Mouse (Mus musculus) gastrocnemius, postnatal 25 days (tissue): ENCODE measurements around the gene Slc12a5. TPM values are rescaled to one million over a fixed set of nuclear protein-coding genes. Genes with fewer than 3 reads are reported as not detected.
A peak's percentile ranks its signal among the peaks of the same experiment; 100 is the strongest.

Experiments
- DNase-seq: peaks from one replicate; pipeline ENCODE4 v3.0.0; 2022
- total RNA-seq, 2 experiments: library from RNA; stranded (reverse); gene quantifications; 1 replicate in 1 of 2; 2 replicates in 1 of 2; pipeline ENCODE4 v1.2.3; 2021

The Slc12a5 gene
- total RNA-seq, 2 experiments from 2014 or later = 0.21 to 0.38 TPM

- DNase-seq = no peak
Measured at GRCm38 (mm10) chr2:164947506-164947905, 13.1 kb upstream of the Slc12a5 start.

GRCm38 (mm10) chr2:164947930-164948329 lies 12.7 kb upstream of the Slc12a5 start:
- DNase-seq = no peak

- no peak for DNase-seq
Measured at GRCm38 (mm10) chr2:164948962-164949361, 11.6 kb upstream of the Slc12a5 start.

GRCm38 (mm10) chr2:164950501-164950900 lies 10.1 kb upstream of the Slc12a5 start:
- DNase-seq = no peak

GRCm38 (mm10) chr2:164951745-164952144 lies 8.9 kb upstream of the Slc12a5 start:
- no peak for DNase-seq

DNA sequence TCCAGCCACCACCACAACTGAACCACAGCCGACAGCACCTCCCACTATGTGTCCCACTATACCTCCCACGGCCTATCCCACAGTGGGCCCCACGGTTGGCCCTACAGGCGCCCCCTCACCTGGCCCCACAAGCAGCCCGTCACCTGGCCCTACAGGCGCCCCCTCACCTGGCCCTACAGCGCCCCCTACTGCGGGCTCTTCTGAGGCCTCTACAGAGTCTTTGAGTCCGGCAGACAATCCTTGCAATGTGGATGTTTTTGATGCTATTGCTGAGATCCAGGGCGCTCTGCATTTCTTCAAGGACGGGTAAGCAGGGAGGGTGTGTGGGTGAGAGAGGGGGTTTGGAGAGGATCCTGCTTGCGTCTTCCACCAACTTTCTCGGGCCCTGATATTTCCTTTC lies 8.2 kb upstream of the Slc12a5 start:
- no peak for DNase-seq

DNA sequence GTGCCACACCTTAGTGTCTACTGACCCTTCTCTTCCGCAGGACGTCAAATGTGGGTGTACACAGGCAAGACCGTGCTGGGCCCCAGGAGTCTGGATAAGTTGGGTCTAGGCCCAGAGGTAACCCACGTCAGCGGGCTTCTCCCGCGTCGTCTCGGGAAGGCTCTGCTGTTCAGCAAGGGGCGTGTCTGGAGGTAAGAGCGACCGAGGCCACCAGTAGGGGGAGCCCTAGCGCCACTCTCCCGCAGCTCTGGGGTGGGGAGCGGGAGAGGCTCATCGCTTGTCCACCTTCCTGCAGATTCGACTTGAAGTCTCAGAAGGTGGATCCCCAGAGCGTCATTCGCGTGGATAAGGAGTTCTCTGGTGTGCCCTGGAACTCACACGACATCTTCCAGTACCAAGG lies 7.4 kb upstream of the Slc12a5 start:
- peak; percentile 41 for DNase-seq

GRCm38 (mm10) chr2:164955725-164956124 lies 4.9 kb upstream of the Slc12a5 start:
- no peak for DNase-seq

DNA sequence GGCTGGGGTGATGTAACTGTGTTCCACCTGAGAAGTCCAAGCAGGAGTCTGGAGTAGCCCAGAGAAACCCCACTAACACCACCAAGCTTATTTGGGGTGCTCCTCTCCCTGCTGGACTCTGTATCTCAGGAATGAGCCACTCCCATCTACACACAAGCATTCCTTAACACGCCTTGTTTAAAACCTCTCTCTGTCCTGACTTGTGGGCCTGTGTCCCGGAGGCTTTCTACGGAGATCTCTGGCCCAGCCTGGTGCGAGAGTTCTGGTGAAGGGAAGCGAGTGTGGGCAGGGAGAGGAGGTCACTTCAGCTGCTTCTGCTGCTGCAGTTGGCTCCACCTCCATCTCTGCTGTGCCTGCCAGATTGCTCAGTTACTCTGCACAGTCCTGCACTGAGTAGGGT lies 4.4 kb upstream of the Slc12a5 start:
- DNase-seq = no peak

DNA sequence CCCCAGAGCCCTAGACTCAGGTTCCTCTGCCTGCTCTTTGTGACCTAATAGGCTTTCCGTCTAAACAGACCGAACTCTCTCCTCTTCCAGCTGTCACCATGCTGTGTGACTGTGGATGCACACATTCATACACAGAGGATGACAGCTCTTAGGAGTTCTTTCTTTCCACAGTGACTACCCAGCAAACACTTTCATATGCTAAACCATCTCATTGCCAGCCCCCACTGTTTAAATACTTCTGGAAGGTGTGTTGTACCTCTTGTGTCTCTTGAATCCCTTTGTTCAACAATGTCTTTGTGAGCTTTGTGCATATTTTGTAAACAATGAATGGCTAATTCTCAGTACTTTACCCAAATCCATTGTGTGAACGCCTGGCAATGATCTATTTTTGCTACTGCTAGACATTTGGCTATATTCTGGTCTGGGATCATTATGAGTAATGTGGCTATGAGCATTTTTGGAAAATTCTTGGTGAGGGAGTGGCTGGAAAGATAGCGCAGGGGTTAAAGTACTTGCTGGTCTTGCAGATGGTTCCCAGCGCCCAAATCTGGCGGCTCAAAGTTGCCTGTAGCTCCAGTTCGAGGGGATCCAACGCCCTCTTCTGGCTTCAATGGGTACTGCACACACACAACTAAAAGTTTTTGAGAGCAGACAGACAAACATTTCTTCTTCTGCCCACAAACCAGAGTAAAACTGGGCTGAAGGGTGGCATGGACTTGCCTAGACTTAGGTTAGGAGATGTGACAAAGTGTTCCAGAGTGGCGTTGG lies 2.9 kb upstream of the Slc12a5 start:
- no peak for DNase-seq

- DNase-seq = no peak
Measured at GRCm38 (mm10) chr2:164961506-164962182, 1.0 kb downstream of the Slc12a5 start.

DNA sequence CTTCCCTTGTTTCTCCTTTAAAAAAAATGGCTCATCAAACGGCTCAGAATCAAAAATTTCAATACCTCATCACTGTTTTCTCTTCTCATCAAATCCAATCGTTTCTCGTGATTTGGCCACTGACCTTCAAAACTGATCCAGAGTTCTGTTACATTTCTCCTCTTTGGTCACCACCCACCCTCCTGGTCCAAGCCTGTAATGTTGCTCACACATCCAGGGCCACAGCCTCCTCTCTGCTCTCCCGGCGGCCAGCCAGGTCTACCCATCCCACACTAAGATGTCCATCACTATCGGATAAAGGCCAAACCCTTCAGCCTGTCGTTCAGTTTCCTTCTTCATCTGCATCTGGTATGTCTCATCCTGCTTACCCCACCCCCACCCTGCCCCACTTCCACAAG lies 1.6 kb downstream of the Slc12a5 start:
- no peak for DNase-seq

- DNase-seq = no peak
Measured at GRCm38 (mm10) chr2:164964242-164964894, 3.8 kb downstream of the Slc12a5 start.

DNA sequence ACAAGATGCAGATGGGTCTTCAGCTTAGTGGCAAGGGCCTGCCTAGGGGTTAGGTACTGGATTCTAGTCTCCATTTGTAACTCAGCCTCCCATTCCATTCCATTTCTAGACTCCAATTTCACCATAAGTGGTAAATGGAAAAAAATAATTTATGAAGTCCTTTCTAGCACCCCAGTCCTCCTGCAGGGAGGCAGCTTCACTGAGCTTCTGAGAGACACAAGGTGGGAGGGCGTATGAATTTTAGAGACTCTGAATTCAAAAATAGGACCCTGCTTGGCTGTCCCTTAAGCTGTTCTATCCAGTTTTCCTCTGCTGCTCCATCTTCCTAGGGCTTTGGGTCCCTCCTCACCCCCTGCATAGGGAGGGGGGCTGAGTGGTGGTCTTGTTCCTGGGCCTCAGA lies 4.4 kb downstream of the Slc12a5 start:
- no peak for DNase-seq

DNA sequence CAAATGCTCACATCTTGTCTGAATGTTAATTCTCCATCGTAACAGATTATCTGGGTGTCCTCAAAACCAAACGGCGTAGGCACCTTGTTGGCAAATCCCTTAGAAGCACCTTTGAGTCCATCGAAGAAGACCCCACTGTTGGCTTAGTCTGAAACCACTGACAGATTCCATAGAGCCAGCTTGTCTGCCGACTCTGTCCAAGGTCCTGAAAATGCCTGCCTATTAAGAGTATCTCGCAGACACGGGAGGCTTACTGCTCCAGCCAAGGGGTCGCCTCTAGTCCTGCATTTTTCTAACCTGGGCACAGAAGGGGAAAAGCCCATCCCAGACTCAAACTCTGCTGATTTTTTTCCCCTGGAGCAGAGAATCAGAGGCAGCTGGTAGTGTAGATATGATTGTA lies 5.8 kb downstream of the Slc12a5 start:
- DNase-seq = no peak

DNA sequence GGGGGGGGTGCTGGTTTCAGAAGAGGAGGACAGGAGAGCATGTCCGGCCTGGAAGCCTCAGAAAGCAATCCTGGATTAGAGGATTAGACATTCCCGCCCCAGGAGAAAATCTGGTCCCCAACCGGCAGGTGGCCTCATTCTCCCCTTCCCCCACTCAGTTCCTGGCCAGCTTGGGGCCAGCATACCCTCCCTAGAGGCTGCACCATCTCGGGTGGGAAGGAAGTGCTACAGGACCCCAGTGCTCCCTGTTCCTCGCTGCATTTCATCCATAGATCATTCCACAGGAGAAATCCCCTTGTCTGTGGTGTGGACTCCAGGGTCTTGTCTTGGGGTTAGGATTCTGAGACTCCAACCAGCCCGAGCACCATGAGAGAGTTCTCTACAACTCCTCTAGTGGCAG lies 6.6 kb downstream of the Slc12a5 start:
- no peak for DNase-seq

DNA sequence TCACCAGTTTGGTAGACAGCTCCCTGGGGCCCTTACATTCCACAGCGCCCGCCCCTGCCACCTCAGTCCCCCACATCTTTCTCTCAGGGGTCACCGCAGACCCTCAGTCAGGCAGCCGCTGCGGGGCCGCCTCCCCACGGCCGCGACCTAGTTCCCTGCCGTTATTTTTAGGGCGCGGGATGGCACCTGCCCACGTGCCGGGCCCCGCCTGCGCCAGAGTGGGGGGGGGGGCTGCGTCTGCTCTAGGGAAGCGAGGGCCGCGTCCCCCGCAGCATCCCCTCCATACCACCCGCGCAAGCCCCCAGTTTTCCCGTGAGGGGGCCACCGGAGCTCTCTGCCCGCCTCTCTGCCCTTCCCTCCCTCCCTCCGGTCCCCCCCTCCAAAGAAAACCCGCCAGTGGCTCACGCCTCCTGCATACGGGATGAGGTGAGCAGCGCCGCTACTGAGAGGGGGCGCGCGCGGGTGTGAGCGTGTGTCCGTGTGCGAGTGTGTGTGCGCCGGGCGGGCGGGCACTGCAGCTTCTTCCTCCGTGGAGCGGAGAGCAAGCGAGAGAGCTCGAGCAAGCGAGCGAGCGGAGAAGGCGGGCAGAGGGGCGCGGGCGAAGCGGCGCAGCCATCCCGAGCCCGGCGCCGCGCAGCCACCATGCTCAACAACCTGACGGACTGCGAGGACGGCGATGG lies 7.3 kb downstream of the Slc12a5 start:
- DNase-seq = no peak

DNA sequence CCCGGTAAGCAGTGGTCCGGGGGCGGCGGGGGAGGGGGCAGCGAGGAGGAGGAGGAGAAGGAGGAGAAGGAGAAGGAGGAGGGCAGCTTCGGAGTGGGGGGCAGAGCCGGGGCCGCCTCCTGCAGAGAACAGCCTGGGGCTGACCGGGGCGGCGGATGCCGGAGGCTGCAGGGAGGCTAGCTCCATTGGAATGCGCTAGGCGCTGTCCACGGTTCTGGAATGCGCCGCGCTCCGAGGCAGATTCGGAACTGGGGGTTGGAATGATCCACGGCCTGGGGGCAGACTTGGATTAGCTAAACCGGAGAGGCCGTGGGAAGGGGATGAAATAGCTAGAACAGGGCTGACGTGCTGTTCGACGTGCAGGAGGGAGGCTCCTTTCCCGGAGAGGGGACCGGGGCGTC lies 7.8 kb downstream of the Slc12a5 start:
- DNase-seq = peak; percentile 46

- no peak for DNase-seq
Measured at GRCm38 (mm10) chr2:164969348-164969781, 8.8 kb downstream of the Slc12a5 start.

GRCm38 (mm10) chr2:164970631-164971196 lies 10.1 kb downstream of the Slc12a5 start:
- no peak for DNase-seq

DNA sequence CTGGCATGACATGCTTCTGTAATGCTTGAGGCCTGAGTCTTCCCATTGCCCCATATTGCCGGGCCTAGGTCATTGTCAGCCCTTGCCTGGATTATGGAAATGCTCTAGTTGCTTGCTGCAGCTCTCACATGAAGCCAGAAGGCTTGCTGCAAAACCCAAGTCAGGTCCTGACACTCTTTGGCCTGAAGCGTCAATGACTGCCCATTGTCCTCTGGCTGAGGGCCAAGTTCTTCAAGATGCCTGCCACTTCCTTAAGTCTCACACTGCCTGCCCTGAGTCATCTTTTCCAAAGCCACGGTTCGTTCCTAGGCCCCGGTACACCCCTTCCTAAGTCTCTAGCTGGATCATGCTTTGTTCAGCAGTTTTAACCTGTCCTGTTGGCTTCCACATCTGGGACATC lies 12.0 kb downstream of the Slc12a5 start:
- DNase-seq = no peak

DNA sequence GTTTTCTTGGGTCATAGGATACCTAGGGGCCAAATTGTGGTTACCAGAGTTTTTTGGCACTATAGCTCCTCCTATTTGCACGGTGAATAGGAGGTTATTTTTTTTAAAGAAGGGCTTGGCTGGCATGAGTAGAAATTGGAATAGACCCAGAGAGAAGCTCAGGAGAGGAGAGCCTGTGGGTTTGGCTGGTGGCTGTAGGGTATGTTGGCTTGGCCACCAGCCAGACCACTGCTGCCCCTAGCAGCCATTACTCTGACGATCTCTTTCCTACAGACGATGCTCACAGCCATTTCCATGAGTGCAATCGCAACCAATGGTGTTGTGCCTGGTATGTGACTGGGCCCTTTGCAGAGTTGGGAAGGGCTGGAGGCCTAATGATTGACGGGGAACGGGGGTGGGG lies 15.0 kb downstream of the Slc12a5 start:
- no peak for DNase-seq
